Mouse (Mus musculus) forebrain, postnatal 0 days (tissue): ENCODE data around the gene Thsd4. TPM values are rescaled to one million over a fixed set of nuclear protein-coding genes. Genes with fewer than 3 reads are reported as not detected.
A peak's percentile ranks its signal among the peaks of the same experiment; 100 is the strongest.

Source experiments
- ATAC-seq: fragments of 200-750 bp; cut with Nextera tagmentation; 2 replicates; pipeline ENCODE4 v1.8.0; 2017; ENCODE audit warnings: mild to moderate bottlenecking, moderate library complexity
- DNase-seq: peaks from one replicate; pipeline ENCODE4 v3.0.0-alpha.2; 2015
- H3K27ac ChIP-seq: fragments of 300-500 bp; sonication (generic); 2 replicates; pipeline ENCODE4 v1.5.1; 2014; ENCODE audit warnings: low read depth, mild to moderate bottlenecking, antibody characterized with exemption, low read length, moderate library complexity, mixed read lengths
- H3K27me3 ChIP-seq: fragments of 300-500 bp; sonication (generic); 2 replicates; pipeline ENCODE4 v1.6.1; 2014; ENCODE audit warnings: mild to moderate bottlenecking, low read length, mixed read lengths; ENCODE audit not compliant: insufficient read depth
- H3K36me3 ChIP-seq: fragments of 300-500 bp; sonication (generic); 2 replicates; pipeline ENCODE4 v1.6.1; 2014; ENCODE audit warnings: mild to moderate bottlenecking, moderate library complexity; ENCODE audit not compliant: insufficient read depth
- H3K4me1 ChIP-seq: fragments of 300-500 bp; sonication (generic); 2 replicates; pipeline ENCODE4 v1.6.1; 2014; ENCODE audit warnings: antibody characterized with exemption; ENCODE audit not compliant: insufficient read depth
- H3K4me2 ChIP-seq: fragments of 300-500 bp; sonication (generic); 2 replicates; pipeline ENCODE4 v1.6.1; 2014; ENCODE audit warnings: low read depth, mild to moderate bottlenecking, moderate library complexity
- H3K4me3 ChIP-seq: fragments of 300-500 bp; sonication (generic); 2 replicates; pipeline ENCODE4 v1.5.1; 2014; ENCODE audit warnings: low read depth, low read length, mixed read lengths
- H3K9ac ChIP-seq: fragments of 300-500 bp; sonication (generic); 2 replicates; pipeline ENCODE4 v1.6.1; 2014; ENCODE audit warnings: mild to moderate bottlenecking
- H3K9me3 ChIP-seq: fragments of 300-500 bp; sonication (generic); 2 replicates; pipeline ENCODE4 v1.6.1; 2016; ENCODE audit warnings: low read length
- CTCF ChIP-seq: sonication (generic); IDR thresholded peaks from 2 replicates; pipeline ENCODE4 v1.5.1; 2016; ENCODE audit warnings: antibody characterized with exemption, control low read depth, low read depth
- WGBS: fragments of 180-500 bp; shearing (Covaris S2); extraction: QIAGEN DNeasy Blood & Tissue Kit; methylation state at CpG from one replicate; pipeline ENCODE4 v1.1.7; 2014; 5-methylcytosine and 5-hydroxymethylcytosine counted together
- polyA plus RNA-seq: library from polyadenylated mRNA; unstranded; fragments of >200 nt; fragmentation: Nextera tagmentation; extraction: Ambion mirVana; gene quantifications from 2 replicates; pipeline ENCODE4 v1.2.1, GENCODE M21; 2015
- total RNA-seq: library from RNA; depleted of rRNA; stranded (reverse); fragments of >200 nt; gene quantifications from 2 replicates; pipeline ENCODE4 v1.2.3, GENCODE M21; 2014

The Thsd4 gene
- total and polyA plus RNA-seq, 2 experiments from 2014 or later, result 3.5 to 14.2 TPM

GRCm38 (mm10) chr9:60213111-60213510 is 308.7 kb downstream of the Thsd4 start:
- H3K36me3 ChIP-seq, result no peaks in the 10 kb centered on the region
- no peaks in the 10 kb centered on the region for H3K9me3 ChIP-seq
- H3K4me1 ChIP-seq, result no peaks in the 10 kb centered on the region
- no peak overlapping the region for H3K27ac ChIP-seq
- ATAC-seq (no peak), DNase-seq (no peak)
- WGBS, result 88% methylated on average over 1 of the region's 1 CpGs
- H3K4me3 ChIP-seq, result no peak overlapping the region
- no peak overlapping the region for H3K4me2 ChIP-seq
- H3K27me3 ChIP-seq, result no peaks in the 10 kb centered on the region
- H3K9ac ChIP-seq, result no peak overlapping the region
- TF ChIP-seq CTCF, result no peak

GRCm38 (mm10) chr9:60208843-60209242 is 313.0 kb downstream of the Thsd4 start:
- 98% methylated on average over 1 of the region's 1 CpGs for WGBS
- Histone ChIP-seq H3K27ac (no peak overlapping the region), H3K9me3 (no peaks in the 10 kb centered on the region), H3K9ac (no peak overlapping the region), H3K36me3 (no peaks in the 10 kb centered on the region), H3K4me2 (no peak overlapping the region), H3K4me3 (no peak overlapping the region), H3K27me3 (no peaks in the 10 kb centered on the region), H3K4me1 (no peaks in the 10 kb centered on the region)
- DNase-seq (no peak), ATAC-seq (no peak)
- no peak for TF ChIP-seq CTCF

GRCm38 (mm10) chr9:60203141-60203540 is 318.7 kb downstream of the Thsd4 start:
- H3K27me3 ChIP-seq, result no peaks in the 10 kb centered on the region
- no peaks in the 10 kb centered on the region for H3K36me3 ChIP-seq
- DNase-seq, result no peak
- no peak overlapping the region for H3K27ac ChIP-seq
- H3K4me2 ChIP-seq, result no peak overlapping the region
- H3K9ac ChIP-seq, result no peak overlapping the region
- 81% methylated on average over 7 of the region's 7 CpGs for WGBS
- TF ChIP-seq CTCF, result no peak
- no peak overlapping the region for H3K4me3 ChIP-seq
- no peak for ATAC-seq
- no peaks in the 10 kb centered on the region; the same call in 1 of the 2 replicates for H3K4me1 ChIP-seq
- no peaks in the 10 kb centered on the region for H3K9me3 ChIP-seq

- H3K4me2 ChIP-seq, result no peak overlapping the region
- DNase-seq (no peak), ATAC-seq (no peak)
- WGBS, result 85% methylated on average over 2 of the region's 2 CpGs
- no peaks in the 10 kb centered on the region for H3K27me3 ChIP-seq
- no peak overlapping the region for H3K9ac ChIP-seq
- H3K4me3 ChIP-seq, result no peak overlapping the region
- no peaks in the 10 kb centered on the region for H3K36me3 ChIP-seq
- no peak for TF ChIP-seq CTCF
- H3K9me3 ChIP-seq, result no peaks in the 10 kb centered on the region
- H3K4me1 ChIP-seq, result no peaks in the 10 kb centered on the region; the same call in 1 of the 2 replicates
- H3K27ac ChIP-seq, result no peak overlapping the region
Observed at GRCm38 (mm10) chr9:60200436-60200835, 321.4 kb downstream of the Thsd4 start.

GRCm38 (mm10) chr9:60198530-60199200 is 323.2 kb downstream of the Thsd4 start:
- Histone ChIP-seq H3K36me3 (no peaks in the 10 kb centered on the region), H3K4me2 (no peak overlapping the region), H3K9me3 (no peaks in the 10 kb centered on the region), H3K9ac (no peak overlapping the region), H3K4me1 (no peaks in the 10 kb centered on the region; the same call in 1 of the 2 replicates), H3K27me3 (no peaks in the 10 kb centered on the region), H3K4me3 (no peak overlapping the region), H3K27ac (no peak overlapping the region)
- DNase-seq (no peak), ATAC-seq (no peak)
- WGBS, result 92% methylated on average over 12 of the region's 12 CpGs
- no peak for TF ChIP-seq CTCF

- no peak for ATAC-seq
- no peaks in the 10 kb centered on the region for H3K36me3 ChIP-seq
- no peak overlapping the region for H3K9ac ChIP-seq
- H3K27me3 ChIP-seq, result no peaks in the 10 kb centered on the region
- no peaks in the 10 kb centered on the region for H3K9me3 ChIP-seq
- peak; percentile 44 for TF ChIP-seq CTCF
- no peak overlapping the region for H3K4me3 ChIP-seq
- no peak for DNase-seq
- H3K27ac ChIP-seq, result no peak overlapping the region
- no peak overlapping the region for H3K4me2 ChIP-seq
- WGBS, result 84% methylated on average over 2 of the region's 2 CpGs
- H3K4me1 ChIP-seq, result no peaks in the 10 kb centered on the region
Observed at GRCm38 (mm10) chr9:60195502-60195901, 326.3 kb downstream of the Thsd4 start.

GRCm38 (mm10) chr9:60194905-60195304 is 326.9 kb downstream of the Thsd4 start:
- Histone ChIP-seq H3K27ac (no peak overlapping the region), H3K4me1 (no peaks in the 10 kb centered on the region), H3K27me3 (no peaks in the 10 kb centered on the region), H3K9me3 (no peaks in the 10 kb centered on the region), H3K9ac (no peak overlapping the region), H3K36me3 (no peaks in the 10 kb centered on the region), H3K4me2 (no peak overlapping the region), H3K4me3 (no peak overlapping the region)
- 58% methylated on average over 6 of the region's 6 CpGs for WGBS
- DNase-seq (no peak), ATAC-seq (no peak)
- no peak for TF ChIP-seq CTCF
